Mouse (Mus musculus) spleen, postnatal 14 days (tissue): ENCODE data around the gene Tmem205.
A peak's percentile ranks its signal among the peaks of the same experiment; 100 is the strongest.

Source experiments
- DNase-seq, 2 experiments: peaks; one replicate each; pipeline ENCODE4 v3.0.0; 2021 to 2022; ENCODE audit warnings: low spot score in 2 of 2

The Tmem205 gene

DNA sequence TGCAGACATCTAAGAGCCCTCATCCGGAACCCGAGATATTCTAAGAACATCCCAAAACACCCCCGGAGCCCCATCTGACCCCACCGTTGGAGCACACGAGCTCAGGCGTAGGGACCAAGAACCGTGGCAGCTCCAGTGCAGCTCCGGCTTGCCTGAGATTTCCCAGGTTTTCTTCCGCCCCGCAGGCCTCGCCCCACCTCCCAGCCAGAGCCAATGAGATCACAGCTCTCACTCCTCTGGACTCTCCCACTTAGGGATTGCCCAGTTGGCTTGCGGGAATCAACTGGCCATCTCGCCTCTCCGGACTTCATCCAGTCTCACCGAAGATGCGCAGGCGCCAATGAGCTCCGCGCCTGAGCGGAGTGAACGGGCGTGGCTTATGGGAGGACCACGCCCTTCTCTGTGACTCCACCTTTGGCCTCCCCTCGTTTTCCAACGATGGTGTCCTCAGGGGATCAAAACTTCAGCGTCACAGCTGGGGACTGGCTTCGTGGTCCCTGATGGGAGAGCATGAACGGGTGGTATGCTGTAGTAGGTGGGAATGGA lies at the start of gene Tmem205, which contains the start of gene Ccdc159:
TSS of gene Tmem205 (minus strand) at position 349 of the 546 bp plus-strand sequence.
TSS of gene Ccdc159 (plus strand) at position 264 of the 546 bp plus-strand sequence.
- peak in 1 of 2 experiments; percentile 22 for DNase-seq

DNA sequence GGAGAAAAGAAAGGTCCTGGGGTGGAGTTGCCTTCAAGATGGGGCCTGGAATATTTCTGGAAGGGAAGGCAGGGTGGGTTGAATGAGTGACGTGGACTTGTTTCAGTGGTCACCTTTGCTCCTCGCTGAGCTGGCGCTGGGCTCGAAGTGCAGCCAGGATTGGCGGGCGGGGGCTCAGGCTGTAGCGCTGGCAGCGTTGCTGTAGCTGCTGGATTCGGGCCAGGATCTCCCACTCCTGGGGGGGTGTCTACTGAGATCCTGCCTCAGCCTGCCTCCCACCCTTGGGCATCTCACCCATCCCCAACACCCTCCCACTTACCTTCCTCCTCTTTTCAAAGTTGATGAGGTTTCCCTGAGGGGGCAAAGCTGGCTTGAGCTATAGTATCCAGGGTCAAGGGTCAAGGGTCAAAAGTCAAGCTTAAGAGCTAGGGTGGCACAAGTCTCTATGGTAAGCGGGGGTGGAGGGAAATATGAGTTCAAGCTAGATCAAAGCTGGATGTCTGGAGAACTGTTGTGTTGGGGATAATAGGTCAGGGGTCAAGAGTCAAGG lies 49.3 kb upstream of the Tmem205 start:
- no peak for DNase-seq

DNA sequence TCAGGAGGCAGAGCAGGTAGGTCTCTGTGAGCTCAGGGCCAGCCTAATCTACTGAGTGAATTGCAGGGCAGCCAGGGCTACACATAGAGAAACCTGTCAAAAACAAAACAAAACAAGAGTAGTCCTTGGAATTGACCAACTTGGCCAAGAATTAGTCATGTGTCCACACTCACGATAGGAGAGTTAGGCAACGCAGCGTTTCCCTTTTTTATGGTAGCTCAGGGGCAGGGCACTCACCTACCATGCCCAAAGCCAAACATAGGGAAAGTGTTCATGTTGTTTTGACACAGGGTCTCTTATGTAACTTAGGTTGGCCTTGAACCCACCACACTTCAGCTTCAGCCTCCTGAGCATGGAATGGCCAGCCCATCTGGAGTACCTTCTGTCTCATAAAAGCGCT lies 41.9 kb upstream of the Tmem205 start:
- DNase-seq = no peak

DNA sequence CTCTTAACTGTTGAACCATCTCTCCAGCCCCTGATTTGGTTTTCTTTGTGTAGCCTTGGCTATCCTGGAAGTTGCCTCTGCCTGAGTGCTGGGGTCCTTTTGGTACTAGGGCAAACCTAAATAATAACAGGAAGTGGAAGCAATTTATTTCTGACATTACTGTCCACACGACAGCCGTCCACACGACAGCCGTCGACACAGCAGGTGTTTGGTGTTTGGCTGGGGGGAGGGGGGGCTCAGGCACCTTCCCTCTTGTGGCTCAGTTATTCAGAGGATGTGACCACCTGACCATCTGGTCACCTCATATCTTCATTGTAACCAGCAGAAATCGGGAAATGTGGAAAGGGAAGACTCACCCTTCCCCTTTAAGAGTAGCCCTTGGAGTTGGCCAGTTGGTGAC lies 41.5 kb upstream of the Tmem205 start:
- DNase-seq = no peak

DNA sequence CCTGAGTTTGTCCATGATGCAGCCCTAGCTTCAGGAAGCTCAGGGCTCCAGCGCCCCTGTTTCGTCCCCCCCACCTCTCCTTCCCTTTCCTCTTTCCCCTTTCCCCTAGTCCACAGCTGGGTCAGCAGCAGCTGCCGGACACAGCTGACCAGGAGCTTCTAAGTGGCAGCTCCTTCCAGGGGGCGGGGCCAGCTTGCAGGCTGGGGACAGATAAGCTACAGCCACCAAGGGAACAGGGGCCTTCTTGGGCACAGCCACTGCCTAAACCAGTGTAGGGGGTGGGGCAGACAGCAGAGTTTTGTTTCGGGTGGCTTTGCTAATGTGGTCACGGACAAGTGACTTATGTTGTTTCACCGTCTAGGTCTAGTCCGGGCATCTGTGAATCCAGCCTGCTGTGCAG lies 36.1 kb upstream of the Tmem205 start, which contains the start of gene Epor:
TSS of gene Epor (minus strand) at position 90 of the 400 bp plus-strand sequence.
- peak; percentile 64 to 65 for DNase-seq

DNA sequence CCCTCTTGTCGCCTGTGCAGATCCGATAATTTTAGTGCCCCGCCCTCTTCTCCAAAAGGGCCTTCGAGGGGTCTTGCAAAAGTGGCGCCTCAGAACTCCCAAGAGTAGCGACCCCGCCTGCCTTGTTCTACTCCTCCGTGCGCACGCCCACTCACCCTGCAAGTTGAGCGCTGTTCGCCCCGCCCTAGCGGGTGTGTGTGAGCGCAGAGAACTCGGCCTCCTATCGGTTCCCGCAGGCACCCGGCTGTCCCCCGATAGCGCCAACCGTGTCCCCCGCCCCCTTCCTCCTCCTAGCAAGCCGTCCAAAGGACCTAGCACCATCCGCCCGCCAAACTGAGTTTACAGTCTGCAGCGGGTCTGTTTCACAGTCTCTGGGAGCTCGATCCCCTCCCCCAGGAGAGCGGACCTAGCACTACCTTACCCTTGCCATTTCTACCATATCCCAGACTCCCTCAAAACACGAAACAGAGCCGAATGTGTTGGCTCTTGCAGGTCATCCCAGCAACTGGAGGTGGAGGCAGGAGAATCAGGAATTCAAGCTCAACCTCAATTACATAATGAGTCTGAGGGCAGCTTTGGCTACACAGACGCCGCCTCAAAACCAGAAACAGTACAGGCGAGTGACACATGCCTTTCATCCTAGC lies 35.2 kb upstream of the Tmem205 start:
- DNase-seq = peak; percentile 86 to 91

DNA sequence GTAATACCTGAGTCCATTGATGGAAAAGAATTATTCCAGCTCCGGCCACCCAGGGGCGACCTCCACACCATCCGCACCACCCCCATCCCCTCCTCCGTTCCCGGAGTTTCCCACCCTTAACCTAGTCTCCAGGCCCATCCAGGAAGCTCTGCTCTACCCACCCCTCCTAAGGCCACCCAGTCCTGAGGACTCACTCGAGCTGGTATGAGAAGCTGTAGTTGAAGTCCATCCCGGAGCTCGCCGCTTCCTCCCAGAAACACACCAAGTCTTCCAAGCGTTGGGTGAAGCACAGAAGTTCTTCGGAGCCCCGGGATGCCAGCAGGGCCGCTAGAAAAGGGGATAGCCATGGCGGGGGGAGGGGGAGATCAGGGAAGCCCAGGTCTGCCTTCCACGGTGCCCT lies 34.7 kb upstream of the Tmem205 start:
- no peak for DNase-seq

DNA sequence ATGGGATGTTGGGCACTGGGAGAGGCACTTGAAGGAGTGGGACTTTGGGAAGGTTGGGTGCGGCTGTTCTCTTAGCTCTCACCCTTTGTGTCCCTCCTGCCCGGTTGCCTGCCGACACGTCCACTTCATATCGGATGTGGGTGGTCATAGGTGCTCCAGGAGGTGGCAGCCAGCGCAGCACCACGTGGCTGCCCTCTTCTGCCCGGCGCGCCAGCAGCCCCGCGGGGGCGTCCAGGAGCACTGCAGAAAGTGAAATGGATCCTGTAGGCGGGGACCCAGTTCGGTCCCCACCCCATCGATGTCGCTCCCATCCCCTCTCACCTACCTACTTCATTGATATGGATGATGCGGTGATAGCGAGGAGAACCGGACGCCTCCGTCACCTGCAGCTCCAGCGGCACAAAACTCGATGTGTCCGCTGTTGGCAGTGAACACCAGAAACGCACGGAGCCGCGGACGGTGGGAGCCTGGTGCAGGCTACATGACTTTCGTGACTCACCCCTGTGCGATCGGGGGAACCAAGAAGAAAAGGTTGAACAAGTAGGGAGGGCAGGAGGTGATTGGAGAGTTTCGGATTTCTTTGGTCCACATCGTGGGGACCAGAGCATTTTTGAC lies 34.1 kb upstream of the Tmem205 start:
- DNase-seq = no peak

DNA sequence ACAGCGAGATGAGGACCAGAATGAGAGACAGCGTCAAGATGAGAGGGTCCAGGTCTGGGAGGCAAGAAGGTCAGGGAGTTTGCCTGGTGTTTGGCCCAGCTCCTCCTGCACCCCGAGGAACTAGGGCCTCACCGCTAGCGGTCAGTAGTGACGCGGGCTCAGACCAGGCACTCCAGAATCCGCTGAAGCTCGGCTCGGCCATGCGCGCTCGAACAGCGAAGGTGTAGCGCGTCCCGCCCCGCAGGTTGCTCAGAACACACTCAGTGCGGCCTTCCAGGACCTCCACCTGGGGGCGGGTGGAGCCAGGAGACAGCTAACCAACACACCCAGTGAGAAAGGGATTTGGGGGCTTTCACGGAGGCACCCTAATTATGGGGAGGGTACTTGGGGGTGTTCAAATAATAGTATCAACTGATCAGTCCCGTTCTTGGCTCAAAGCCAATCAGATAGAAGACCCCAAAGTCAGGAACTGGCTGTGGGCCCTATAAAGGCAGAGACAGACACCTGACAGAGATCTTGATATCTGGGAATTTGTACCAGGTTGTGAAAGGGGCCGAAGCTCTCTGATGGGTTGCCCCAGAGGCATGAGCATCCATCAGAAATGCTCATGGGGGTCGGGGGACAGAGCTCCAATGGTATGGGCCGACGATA lies 33.3 kb upstream of the Tmem205 start:
- no peak for DNase-seq

DNA sequence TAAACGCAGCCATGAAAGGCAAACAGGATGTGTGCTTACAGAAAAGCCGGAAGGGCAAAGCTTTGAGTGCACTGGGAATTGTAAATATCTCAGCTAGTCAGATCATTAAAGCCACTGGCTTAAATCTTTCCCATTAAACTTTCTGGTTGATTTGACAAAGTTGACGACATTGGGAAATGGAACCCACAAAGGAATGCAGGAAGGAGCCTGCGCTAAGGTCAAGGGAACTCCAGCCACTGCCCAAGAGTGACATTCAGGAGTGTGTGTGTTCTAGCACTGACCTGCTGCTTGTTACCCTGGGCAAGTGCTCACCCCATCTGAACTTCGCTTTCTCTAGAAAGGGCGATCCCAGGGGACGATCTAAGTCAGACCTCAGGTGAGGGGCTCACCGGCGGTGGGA lies 32.8 kb upstream of the Tmem205 start:
- no peak for DNase-seq

DNA sequence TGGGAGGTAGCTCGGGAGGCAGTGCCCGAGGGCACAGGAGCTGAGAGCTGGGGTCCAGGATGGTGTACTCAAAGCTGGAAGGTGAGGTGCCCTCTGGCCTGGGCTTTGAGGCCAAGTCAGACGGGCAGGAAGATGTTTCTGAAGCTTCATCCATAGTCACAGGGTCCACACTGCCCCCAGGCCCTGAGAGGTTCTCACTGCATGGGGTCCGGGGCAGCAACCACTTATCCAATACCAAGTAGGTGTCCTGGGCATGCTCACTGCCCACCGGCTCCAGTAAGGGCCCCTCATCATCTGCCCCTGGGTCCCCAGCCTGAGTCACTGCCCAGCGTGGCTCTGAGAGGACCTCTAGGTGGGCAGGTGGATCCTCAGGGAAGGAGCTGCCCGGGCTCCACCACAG lies 31.9 kb upstream of the Tmem205 start:
- no peak for DNase-seq

DNA sequence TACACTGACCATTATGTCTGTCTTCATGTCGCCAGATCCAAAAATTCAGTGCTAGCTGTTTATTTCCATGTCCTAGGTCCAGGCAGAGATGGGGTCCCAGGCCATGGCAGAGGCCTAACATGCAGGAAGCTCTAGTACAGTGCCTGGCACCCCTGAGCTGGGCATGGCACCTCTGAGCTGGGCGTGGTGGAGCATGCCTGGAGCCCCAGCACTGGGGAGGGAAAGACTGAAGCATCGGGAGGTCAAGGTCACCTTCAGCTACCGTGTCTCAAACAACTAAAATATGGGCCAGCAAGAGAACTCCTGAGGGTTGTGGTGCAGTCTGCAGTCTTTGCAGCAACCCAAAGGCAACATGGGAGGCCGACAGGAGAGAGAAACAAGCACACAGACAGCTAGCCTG lies 31.0 kb upstream of the Tmem205 start:
- no peak for DNase-seq

DNA sequence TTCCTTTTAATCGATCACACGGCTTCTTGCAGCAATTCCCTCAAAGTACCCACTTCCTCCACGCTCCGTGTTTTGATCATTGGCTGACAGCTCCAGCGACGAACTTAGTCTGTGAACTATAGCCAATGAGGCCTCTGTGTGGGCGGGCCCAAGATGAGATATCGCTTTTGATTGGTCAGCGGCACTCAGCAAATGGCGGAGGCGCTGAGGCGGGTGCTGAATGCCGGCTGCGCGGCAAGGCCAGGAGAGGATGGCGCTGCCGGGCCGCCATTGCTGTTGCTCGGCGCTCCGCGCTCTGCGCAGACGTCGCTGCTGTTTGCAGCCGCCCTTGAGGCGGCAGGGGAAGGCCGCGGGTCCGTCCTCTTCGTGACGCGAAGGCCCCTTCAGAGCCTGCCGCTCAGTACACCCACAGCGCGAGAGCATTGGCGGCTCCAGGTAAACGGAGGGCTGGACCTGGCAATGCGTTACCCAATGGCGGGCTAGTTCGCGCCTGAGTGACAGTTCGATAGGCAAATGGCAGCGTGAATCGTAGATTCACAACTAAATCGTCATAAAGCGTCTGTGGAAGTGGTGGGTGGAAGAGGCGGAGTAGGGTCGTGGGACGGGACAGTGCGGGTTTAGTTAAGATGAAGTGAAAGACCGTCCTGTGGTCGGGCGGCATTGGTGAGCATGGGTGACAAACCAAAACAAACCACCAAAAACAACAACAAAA lies 28.4 kb upstream of the Tmem205 start, which contains the start of gene Swsap1:
TSS of gene Swsap1 (plus strand) at position 186 of the 712 bp plus-strand sequence.
- DNase-seq = peak; percentile 96 to 97

DNA sequence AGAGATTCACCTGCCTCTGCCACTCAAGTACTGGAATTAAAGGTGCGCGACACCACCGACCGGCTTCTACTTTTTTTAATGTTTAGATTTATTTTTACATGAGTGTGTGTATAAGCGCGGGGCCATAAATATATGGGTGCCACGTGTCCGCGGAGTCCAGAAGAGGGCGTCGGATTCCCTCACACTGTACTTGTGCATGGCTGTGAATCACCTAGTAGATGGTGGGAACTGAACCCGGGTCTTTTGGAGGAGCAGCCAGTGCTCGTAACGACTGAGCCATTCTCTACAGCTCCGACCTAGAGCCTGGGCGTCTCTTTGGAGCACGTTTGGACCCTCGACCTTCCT lies 27.8 kb upstream of the Tmem205 start:
- no peak for DNase-seq

DNA sequence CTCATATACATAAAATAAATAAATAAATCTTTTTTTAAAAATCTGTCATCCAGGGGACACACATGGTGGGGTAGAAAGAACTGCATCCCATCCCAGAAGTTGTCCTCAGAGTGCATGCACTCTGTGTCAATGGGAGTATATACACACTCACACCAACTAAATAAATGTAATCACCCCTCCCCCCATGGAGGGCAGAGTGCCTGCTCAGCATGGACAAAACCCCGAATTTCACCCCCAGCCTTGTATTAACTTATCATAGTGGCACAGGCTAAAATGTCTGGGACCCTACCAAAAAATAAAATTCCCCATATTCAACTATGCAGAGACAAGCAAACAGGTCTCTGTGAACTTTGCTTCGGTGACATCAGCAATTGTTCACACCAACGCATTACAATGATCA lies 27.3 kb upstream of the Tmem205 start:
- DNase-seq = no peak

DNA sequence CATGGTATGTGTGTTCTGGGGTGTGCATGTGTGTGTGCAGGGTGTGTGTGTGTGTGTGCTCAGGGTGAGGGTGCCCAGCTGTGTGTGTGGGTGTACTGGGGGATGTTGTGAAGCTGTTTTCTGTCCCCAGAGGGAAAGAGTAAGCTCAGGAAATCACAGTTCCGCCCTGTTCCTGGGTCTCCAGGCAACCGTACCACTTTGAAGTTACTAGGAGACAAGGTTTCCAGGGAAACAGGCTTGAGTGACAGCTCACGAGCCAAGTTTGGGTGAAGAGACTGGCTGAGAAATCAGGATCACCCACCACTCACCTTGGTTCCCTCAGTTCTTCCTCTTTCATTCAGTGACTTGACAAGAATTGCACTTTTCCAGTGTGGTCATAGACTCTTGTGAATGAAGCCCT lies 26.2 kb upstream of the Tmem205 start:
- no peak for DNase-seq

DNA sequence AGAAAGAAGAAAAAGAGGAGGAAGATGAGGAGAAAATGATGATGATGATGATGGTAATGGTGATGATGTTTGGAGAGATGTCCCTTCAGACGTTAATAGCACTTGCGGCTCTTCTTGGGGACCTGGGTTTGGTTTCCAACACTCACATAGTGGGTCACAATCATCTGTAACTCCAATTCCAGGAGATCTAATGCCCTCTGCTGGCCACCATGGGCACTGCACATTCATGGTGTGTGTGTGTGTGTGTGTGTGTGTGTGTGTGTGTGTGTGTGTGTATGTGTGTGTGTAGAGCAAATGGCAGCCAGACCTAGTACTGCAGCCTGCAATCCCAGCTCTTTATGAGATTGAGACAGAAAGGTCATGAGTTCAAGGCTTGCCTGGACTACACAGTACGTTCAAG lies 24.6 kb upstream of the Tmem205 start:
- no peak for DNase-seq

DNA sequence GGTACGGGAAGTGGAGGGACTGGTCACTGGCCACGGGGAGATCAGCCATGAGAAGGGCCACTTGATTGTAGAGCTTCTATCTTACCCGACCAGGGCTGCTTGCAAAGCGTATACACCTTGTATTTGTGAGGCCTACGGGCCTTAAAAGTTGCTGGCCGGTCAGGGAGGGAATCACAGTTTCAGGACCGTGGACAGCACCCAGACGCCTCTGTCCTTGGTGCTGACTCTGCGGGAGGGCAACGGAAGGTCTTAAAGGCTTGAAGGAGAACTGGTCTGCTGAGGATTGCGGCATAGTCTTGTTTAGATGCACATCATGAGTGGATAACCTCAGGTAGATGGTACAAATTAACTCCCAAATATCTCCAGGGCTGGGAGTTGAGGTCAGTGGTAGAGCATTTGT lies 23.0 kb upstream of the Tmem205 start:
- DNase-seq = peak; percentile 55 to 71

DNA sequence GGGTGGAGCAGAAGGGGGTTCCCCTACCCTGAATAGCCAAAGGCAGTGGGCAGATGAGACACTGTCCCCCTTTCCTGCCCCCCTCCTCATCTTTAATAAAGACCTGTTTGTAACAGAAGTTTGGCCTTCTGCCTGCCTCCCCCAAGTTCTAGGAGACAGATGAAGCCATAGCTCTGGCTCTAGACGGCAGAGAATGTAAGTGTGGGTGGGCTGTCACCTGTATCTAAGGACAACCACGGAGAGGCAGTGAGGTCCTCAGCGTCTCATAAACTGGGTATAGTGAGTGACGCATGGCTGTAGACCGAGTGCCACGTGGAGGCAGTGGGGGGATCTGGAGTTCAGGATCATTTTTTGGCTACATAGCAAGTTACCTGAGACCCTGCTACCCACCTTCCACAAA lies 21.4 kb upstream of the Tmem205 start:
- DNase-seq = no peak

DNA sequence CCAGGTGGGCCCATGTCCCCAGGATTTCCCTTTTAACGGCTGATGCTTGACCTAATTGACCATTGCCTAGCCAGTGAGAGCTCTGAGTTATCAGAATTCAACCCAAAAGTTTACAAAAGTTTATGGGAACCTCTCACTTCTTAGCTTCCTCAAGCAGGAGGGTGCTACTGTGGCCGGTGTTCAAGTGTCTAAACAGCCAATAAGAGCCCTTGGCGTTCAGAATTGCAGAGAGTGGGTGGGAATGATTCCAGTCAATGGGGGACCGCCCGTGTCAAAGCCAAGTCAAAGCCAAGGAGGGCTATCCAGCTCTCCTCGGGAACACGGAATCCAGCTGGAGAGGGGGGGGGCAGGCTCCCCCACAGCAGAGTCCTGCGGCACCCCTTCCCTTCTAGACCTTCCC lies 20.8 kb upstream of the Tmem205 start:
- no peak for DNase-seq

DNA sequence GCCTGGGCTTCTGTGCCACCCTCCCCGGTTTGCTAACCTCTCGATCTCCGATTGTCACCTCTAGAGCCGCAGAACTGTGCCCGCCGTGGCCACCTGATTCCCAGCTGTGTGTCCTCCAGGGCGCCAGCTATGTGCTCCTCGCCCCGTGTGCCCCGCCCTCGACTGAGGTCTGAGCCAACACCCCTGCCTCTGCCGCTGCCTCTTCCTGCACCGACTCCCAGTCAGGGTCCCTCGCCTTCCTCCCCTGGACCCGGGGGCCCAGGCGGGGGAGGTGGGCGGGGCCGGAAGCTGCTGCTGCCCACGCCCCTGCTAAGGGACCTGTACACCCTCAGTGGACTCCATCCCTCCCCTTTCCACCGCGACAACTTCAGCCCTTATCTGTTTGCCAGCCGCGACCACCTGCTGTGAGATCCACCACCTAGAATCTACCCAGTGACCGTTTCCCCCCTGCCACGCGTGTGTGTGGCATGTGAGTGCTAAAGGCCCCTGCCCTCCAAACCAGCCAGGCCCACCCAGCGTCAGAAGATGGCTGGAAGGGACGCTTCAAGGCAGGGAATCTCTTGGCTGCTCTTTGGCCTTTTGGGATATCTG lies 20.3 kb upstream of the Tmem205 start:
- no peak for DNase-seq

DNA sequence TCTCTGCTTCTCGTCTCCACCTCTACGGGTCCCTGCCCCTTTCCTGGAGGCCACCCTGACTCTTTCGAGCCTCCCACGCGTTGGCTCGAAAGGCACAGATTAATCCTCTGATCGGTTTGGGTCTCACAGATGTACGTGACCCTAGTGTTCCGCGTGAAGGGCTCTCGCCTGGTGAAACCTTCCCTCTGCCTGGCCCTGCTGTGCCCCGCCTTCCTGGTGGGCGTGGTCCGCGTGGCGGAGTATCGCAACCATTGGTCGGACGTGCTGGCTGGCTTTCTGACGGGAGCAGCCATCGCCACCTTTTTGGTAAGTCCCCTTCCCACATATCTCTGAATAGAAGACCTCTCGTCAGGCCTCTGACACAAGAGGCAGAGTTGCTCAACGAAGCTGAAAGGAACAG lies 16.9 kb upstream of the Tmem205 start:
- DNase-seq = no peak
